Mouse (Mus musculus) intestine, embryonic 14.5 days (tissue): ENCODE results near the gene Slc31a1. TPM values are rescaled to one million over a fixed set of nuclear protein-coding genes. Genes with fewer than 3 reads are reported as not detected.

Experiments
- ATAC-seq: fragments of 200-750 bp; cut with Nextera tagmentation; replicated peaks from 2 replicates; pipeline ENCODE4 v1.8.0; 2017; ENCODE audit warnings: low read depth, moderate number of reproducible peaks, moderate TSS enrichment, moderate library complexity; ENCODE audit not compliant: low FRiP score, low TSS enrichment
- DNase-seq: peaks from one replicate; pipeline ENCODE4 v3.0.0-alpha.2; 2018; ENCODE audit warnings: low spot score
- H3K27ac ChIP-seq: fragments of 300-500 bp; sonication (generic); 2 replicates; pipeline ENCODE4 v1.5.1; 2014; ENCODE audit warnings: low read depth, mild to moderate bottlenecking, control low read depth
- H3K27me3 ChIP-seq: fragments of 300-500 bp; sonication (generic); replicated peaks from 2 replicates; pipeline ENCODE4 v1.6.1; 2014; ENCODE audit warnings: low read length, control low read depth; ENCODE audit not compliant: control insufficient read depth, insufficient read depth
- H3K36me3 ChIP-seq: fragments of 300-500 bp; sonication (generic); 2 replicates; pipeline ENCODE4 v1.6.1; 2014; ENCODE audit warnings: low read length, control low read depth; ENCODE audit not compliant: control insufficient read depth, insufficient read depth
- H3K4me1 ChIP-seq: fragments of 300-500 bp; sonication (generic); replicated peaks from 2 replicates; pipeline ENCODE4 v1.6.1; 2014; ENCODE audit warnings: low read length, control low read depth, mixed read lengths; ENCODE audit not compliant: control insufficient read depth, insufficient read depth
- H3K4me2 ChIP-seq: fragments of 300-500 bp; sonication (generic); 2 replicates; pipeline ENCODE4 v1.6.1; 2014; ENCODE audit warnings: low read length
- H3K4me3 ChIP-seq: fragments of 300-500 bp; sonication (generic); 2 replicates; pipeline ENCODE4 v1.5.1; 2014; ENCODE audit warnings: low read depth, low read length, control low read depth, mixed read lengths
- H3K9ac ChIP-seq: fragments of 300-500 bp; sonication (generic); 2 replicates; pipeline ENCODE4 v1.6.1; 2014; ENCODE audit warnings: mild to moderate bottlenecking, low read length
- H3K9me3 ChIP-seq: fragments of 300-500 bp; sonication (generic); 2 replicates; pipeline ENCODE4 v1.6.1; 2016; ENCODE audit warnings: low read length, control low read depth; ENCODE audit not compliant: control insufficient read depth
- WGBS: fragments of 180-500 bp; shearing (Covaris S2); extraction: QIAGEN DNeasy Blood & Tissue Kit; methylation state at CpG from one replicate; pipeline ENCODE4 v1.1.7; 2014; 5-methylcytosine and 5-hydroxymethylcytosine counted together
- polyA plus RNA-seq: library from polyadenylated mRNA; unstranded; fragments of >200 nt; fragmentation: Nextera tagmentation; extraction: Ambion mirVana; gene quantifications from 2 replicates; pipeline ENCODE4 v1.2.1, GENCODE M21; 2014

Slc31a1 gene
- polyA plus RNA-seq, 1 experiment from 2014 or later, result 59.2 TPM

DNA sequence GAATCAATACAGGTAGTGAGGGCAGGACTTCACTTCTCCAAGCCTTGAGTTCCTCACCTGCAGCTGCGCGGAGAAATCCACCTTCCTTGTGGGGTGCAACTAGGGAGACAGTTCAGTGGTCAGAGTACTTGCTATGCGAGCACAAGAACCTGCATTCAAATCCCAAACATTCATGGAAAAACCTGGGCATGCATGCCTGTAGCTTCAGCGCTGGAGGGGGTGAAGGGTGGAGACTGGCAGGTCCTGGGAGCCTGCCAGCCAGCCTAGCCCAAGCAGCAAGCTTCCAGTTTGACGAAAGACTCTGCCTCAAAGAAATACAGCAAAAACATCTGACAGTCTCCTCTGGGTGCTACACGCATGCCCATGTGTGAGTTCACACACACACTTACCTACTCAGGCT lies 74.6 kb downstream of the Slc31a1 start, which contains the start of gene Rnf183:
Gene Rnf183, minus strand, starts transcription at position 172 of the 400 bp plus-strand sequence.
- Histone ChIP-seq H3K27ac (no peak within 1 kb of the TSS), H3K4me3 (no peak within 1 kb of the TSS), H3K9me3 (no peaks in the 10 kb centered on the region), H3K9ac (no peak within 1 kb of the TSS), H3K27me3 (no peaks in the 10 kb centered on the region), H3K36me3 (no peaks in the 10 kb centered on the region), H3K4me2 (no peak within 1 kb of the TSS), H3K4me1 (no peaks in the 10 kb centered on the region)
- ATAC-seq (no peak), DNase-seq (no peak)
- 79% methylated on average over 6 of the region's 6 CpGs for WGBS

DNA sequence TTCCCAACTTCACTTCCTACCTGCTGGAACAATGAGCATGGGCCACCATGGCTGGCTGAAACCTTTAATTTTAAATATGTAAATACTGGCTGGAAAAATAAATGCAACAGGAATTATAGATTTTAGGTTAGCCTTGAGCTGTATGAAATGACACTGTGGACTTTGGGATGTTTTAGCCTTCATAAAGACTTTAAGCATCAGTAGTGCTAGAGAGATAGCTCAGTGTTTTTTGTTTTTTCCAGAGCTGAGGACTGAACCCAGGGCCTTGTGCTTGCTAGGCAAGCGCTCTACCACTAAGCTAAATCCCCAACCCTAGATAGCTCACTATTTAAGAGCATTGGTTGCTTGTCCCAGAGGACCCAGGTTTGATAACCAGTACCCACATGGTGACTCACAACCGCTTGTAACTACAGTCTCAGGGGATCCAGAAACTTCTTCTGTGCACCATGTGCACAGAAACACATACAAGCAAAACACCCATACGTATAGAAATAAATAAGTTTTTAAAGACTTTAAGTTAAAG lies 76.8 kb downstream of the Slc31a1 start:
- Histone ChIP-seq H3K9me3 (no peaks in the 10 kb centered on the region), H3K4me1 (no peaks in the 10 kb centered on the region), H3K27ac (no peak overlapping the region), H3K9ac (no peak overlapping the region), H3K36me3 (no peaks in the 10 kb centered on the region), H3K4me3 (no peak overlapping the region), H3K27me3 (no peaks in the 10 kb centered on the region), H3K4me2 (no peak overlapping the region)
- 89% methylated on average over 3 of the region's 3 CpGs for WGBS
- no peak for DNase-seq
- ATAC-seq, result no peak

DNA sequence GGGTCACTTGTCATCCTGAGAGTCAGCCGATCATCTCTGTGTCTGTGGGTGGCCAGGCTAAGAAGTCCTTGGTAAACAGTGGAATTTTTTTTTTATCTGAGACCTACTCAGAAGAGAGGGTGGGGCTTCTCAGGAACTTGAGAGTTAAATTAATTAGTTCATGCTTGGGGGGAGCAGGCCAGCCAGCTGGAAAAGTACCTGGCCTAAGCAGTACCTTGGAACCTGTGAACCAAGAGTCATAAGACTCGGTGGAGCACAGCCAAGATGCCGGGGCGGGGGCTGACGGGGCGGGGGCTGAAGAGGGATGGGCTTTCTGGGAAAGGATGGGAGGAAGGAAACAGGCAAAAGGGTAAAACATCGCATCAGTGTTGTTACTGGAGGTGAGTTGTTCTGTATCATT lies 77.3 kb downstream of the Slc31a1 start:
- H3K4me2 ChIP-seq, result no peak overlapping the region
- no peak overlapping the region for H3K27ac ChIP-seq
- no peak overlapping the region for H3K4me3 ChIP-seq
- WGBS, result 80% methylated on average over 7 of the region's 7 CpGs
- no peak for DNase-seq
- no peaks in the 10 kb centered on the region for H3K9me3 ChIP-seq
- no peaks in the 10 kb centered on the region for H3K4me1 ChIP-seq
- no peak overlapping the region for H3K9ac ChIP-seq
- H3K27me3 ChIP-seq, result no peaks in the 10 kb centered on the region
- ATAC-seq, result no peak
- no peaks in the 10 kb centered on the region for H3K36me3 ChIP-seq

DNA sequence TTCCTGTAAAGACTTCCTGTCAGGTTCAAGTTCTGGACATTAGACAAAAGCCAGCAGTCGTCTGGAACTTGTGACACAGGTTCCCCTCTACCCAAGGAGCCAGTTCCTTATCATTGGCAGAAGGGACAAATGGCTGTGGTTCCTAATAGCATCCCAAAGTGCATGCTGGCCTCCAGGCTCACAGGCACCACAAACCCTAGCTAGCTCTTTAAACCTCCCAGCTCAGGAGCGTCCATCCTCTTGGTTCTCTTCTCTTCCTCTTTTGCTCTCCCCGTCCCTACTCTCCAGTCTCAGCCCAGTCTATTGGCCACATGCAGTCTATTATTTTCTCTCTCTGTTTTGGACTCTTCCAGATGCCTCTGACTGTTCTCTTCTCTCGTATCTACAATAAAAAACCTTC lies 79.3 kb downstream of the Slc31a1 start:
- Histone ChIP-seq H3K9me3 (no peaks in the 10 kb centered on the region), H3K9ac (no peak overlapping the region), H3K4me1 (no peaks in the 10 kb centered on the region), H3K27me3 (no peaks in the 10 kb centered on the region), H3K4me2 (no peak overlapping the region), H3K4me3 (no peak overlapping the region), H3K36me3 (no peaks in the 10 kb centered on the region), H3K27ac (no peak overlapping the region)
- 63% methylated on average over 4 of the region's 4 CpGs for WGBS
- DNase-seq, result no peak
- no peak for ATAC-seq

GRCm38 (mm10) chr4:62440544-62440943 lies 80.0 kb downstream of the Slc31a1 start:
- Histone ChIP-seq H3K9ac (no peak overlapping the region), H3K4me2 (no peak overlapping the region), H3K9me3 (no peaks in the 10 kb centered on the region), H3K27ac (no peak overlapping the region), H3K36me3 (no peaks in the 10 kb centered on the region), H3K27me3 (no peaks in the 10 kb centered on the region), H3K4me3 (no peak overlapping the region), H3K4me1 (no peaks in the 10 kb centered on the region)
- ATAC-seq (no peak), DNase-seq (no peak)
- WGBS, result 75% methylated on average over 4 of the region's 4 CpGs

- 62% methylated on average over 4 of the region's 4 CpGs for WGBS
- DNase-seq (no peak), ATAC-seq (no peak)
- Histone ChIP-seq H3K36me3 (no peaks in the 10 kb centered on the region), H3K4me1 (no peaks in the 10 kb centered on the region), H3K9ac (no peak overlapping the region), H3K9me3 (no peaks in the 10 kb centered on the region), H3K27ac (no peak overlapping the region), H3K4me3 (no peak overlapping the region), H3K27me3 (no peaks in the 10 kb centered on the region), H3K4me2 (no peak overlapping the region)
These were observed 80.5 kb downstream of the Slc31a1 start for GRCm38 (mm10) chr4:62440986-62441385.

Other genes starting within 250 kb of the Slc31a1 start
- not detected in 2 replicates for gene Mup21, start 209.9 kb upstream of the Slc31a1 start, polyA plus RNA-seq
- 9.9 and 12.4 TPM in 2 replicates for gene Zfp37, start 129.7 kb upstream of the Slc31a1 start, polyA plus RNA-seq
- 13.6 and 14.5 TPM in 2 replicates for gene Slc31a2, start 98.2 kb upstream of the Slc31a1 start, polyA plus RNA-seq
- gene Fkbp15, start 179 bp upstream of the Slc31a1 start, polyA plus RNA-seq, result 26.3 and 27.8 TPM in 2 replicates
- gene Cdc26, start 47.9 kb downstream of the Slc31a1 start, polyA plus RNA-seq, result 166 and 174 TPM in 2 replicates
- 25.7 and 26.7 TPM in 2 replicates for gene Prpf4, start 48.1 kb downstream of the Slc31a1 start, polyA plus RNA-seq
- not detected in 2 replicates for gene Rnf183, start 74.5 kb downstream of the Slc31a1 start, polyA plus RNA-seq
- 12.0 and 13.1 TPM in 2 replicates for gene Wdr31, start 110.2 kb downstream of the Slc31a1 start, polyA plus RNA-seq
- 39.3 and 43.8 TPM in 2 replicates for gene Bspry, start 119.3 kb downstream of the Slc31a1 start, polyA plus RNA-seq
- 29.4 and 32.4 TPM in 2 replicates for gene Hdhd3, start 142.7 kb downstream of the Slc31a1 start, polyA plus RNA-seq
- gene Alad, start 159.2 kb downstream of the Slc31a1 start, polyA plus RNA-seq, result 146 and 153 TPM in 2 replicates
- 75.3 and 85.9 TPM in 2 replicates for gene Pole3, start 164.3 kb downstream of the Slc31a1 start, polyA plus RNA-seq
- gene 4933430I17Rik, start 164.6 kb downstream of the Slc31a1 start, polyA plus RNA-seq, result 0.26 and 0.65 TPM in 2 replicates
- 35.0 and 35.7 TPM in 2 replicates for gene Rgs3, start 199.1 kb downstream of the Slc31a1 start, polyA plus RNA-seq